Comparison of ENCODE assay signal across 21 mouse cellular contexts in genomic region chr5:146723452-146723851, GRCm38 (mm10).
DNase-seq lines count a peak whose midpoint lies in the region; ATAC-seq and TF ChIP-seq lines count a peak whose summit lies in the region.
"Had no signal": no experiment of that assay in that cellular context is flagged by ENCODE, and none has a peak within 500 bp of the region (broad histone marks: within the 10 kb centered on the region; RNA-seq: fewer than 3 reads in every experiment).

No protein-coding gene starts in this region.

- H3K79me2 ChIP-seq in CH12.LX (replicated peaks; ENCODE audit: control insufficient read depth, extremely low read depth, insufficient read depth, poor library complexity, severe bottlenecking) = no peaks in the 10 kb centered on the region

- WGBS in liver, postnatal 0 days (ENCODE audit: insufficient replicate concordance) = 86% methylated on average over 5 of the region's 5 CpGs
- 91% methylated on average over 5 of the region's 5 CpGs for WGBS in liver, embryonic 11.5 days

- dilution Hi-C loops in CH12.LX (cut with MboI; ENCODE audit: extremely low pct_ligation_motif_present, extremely low pct_unique_long_range_greater_than_20kb, low sequenced_read_pairs) = no loop called here

- no peaks in the 10 kb centered on the region for H3K4me1 ChIP-seq in liver, postnatal 0 days (ENCODE audit: insufficient read depth)
- no peaks in the 10 kb centered on the region for H3K4me1 ChIP-seq in liver, embryonic 11.5 days (replicated peaks; ENCODE audit: control insufficient read depth, insufficient read depth, low read length)
- H3K4me1 ChIP-seq in CH12.LX (ENCODE audit: control insufficient read depth in 1 of 2, insufficient read depth in 2 of 2) = no peaks in the 10 kb centered on the region
- H3K4me1 ChIP-seq: liver, embryonic 15.5 days; midbrain, embryonic 10.5 days had no signal

- peak; percentile 1; the same call in 1 of the 2 replicates for TF ChIP-seq RAD21 in CH12.LX (IDR thresholded peaks at IDR 0.05; ENCODE audit: low read depth, low read length)

- no peak overlapping the region for H3K9ac ChIP-seq in liver, postnatal 0 days (replicated peaks)
- no peak overlapping the region for H3K9ac ChIP-seq in liver, embryonic 11.5 days (ENCODE audit: low read depth, low read length)
- H3K9ac ChIP-seq in CH12.LX (ENCODE audit: insufficient read depth, low read depth) = no peak overlapping the region
- H3K9ac ChIP-seq: hindbrain, embryonic 15.5 days; liver, embryonic 15.5 days; neural tube, embryonic 13.5 days had no signal

- intact Hi-C loops in gastrocnemius, adult 2 months (cut with DNase I) = no loop called here
- intact Hi-C loops in gastrocnemius, postnatal 14 days (cut with DNase I; ENCODE audit: low total_unique reads) = no loop called here
- intact Hi-C loops in heart, postnatal 14 days (cut with DNase I) = no loop called here

- ATAC-seq in liver, postnatal 0 days = no peak
- no peak for ATAC-seq in liver, embryonic 11.5 days (replicated peaks; ENCODE audit: low FRiP score)

- H3K4me2 ChIP-seq in liver, postnatal 0 days (ENCODE audit: low read depth, low read length) = no peak overlapping the region
- H3K4me2 ChIP-seq in liver, embryonic 11.5 days = no peak overlapping the region
- no peak overlapping the region for H3K4me2 ChIP-seq in CH12.LX (ENCODE audit: insufficient read depth, low read depth, poor library complexity, severe bottlenecking)
- H3K4me2 ChIP-seq: hindbrain, embryonic 15.5 days; liver, embryonic 15.5 days; neural tube, embryonic 13.5 days had no signal

- no peaks in the 10 kb centered on the region for H3K27me3 ChIP-seq in liver, postnatal 0 days (ENCODE audit: insufficient read depth, low read length)
- no peaks in the 10 kb centered on the region for H3K27me3 ChIP-seq in liver, embryonic 11.5 days (replicated peaks; ENCODE audit: control insufficient read depth, insufficient read depth, low read length)
- no peaks in the 10 kb centered on the region for H3K27me3 ChIP-seq in CH12.LX (replicated peaks)
- H3K27me3 ChIP-seq: hindbrain, embryonic 15.5 days; liver, embryonic 15.5 days; neural tube, embryonic 13.5 days had no signal

- peak; percentile 10; the same call in 1 of the 2 replicates for TF ChIP-seq CTCF in gastrocnemius, adult 2 months (IDR thresholded peaks at IDR 0.05)
- peak; percentile 53 for TF ChIP-seq CTCF in liver, postnatal 0 days (IDR thresholded peaks at IDR 0.05; ENCODE audit: low read depth)
- peak; percentile 14 to 34; a peak in 2 of 4 replicates for TF ChIP-seq CTCF in CH12.LX (conservative IDR thresholded peaks at IDR 0.05 in 1 of 2, IDR thresholded peaks at IDR 0.05 in 1 of 2; ENCODE audit: low read depth in 2 of 2, low read length in 2 of 2)

- no peak for TF ChIP-seq EP300 in liver, postnatal 0 days (IDR thresholded peaks at IDR 0.05; ENCODE audit: low read depth)
- no peak for TF ChIP-seq EP300 in CH12.LX (IDR thresholded peaks at IDR 0.05; ENCODE audit: low read length)

- in situ Hi-C loops in CH12.LX (cut with MboI; ENCODE audit: low pct_ligation_motif_present, low pct_unique_long_range_greater_than_20kb, low sequenced_read_pairs) = no loop called here

- H3K9me3 ChIP-seq in liver, postnatal 0 days (ENCODE audit: low read length) = no peaks in the 10 kb centered on the region
- H3K9me3 ChIP-seq in liver, embryonic 11.5 days (ENCODE audit: control insufficient read depth, low read length) = no peaks in the 10 kb centered on the region
- H3K9me3 ChIP-seq in CH12.LX (replicated peaks; ENCODE audit: low read length) = peaks cover 6% of the 10 kb centered on the region
- H3K9me3 ChIP-seq: heart, embryonic 10.5 days; hindbrain, embryonic 15.5 days; liver, embryonic 15.5 days; neural tube, embryonic 13.5 days had no signal

- no peak for TF ChIP-seq POLR2A in CH12.LX (IDR thresholded peaks at IDR 0.05; ENCODE audit: low read depth, low read length)

- H3K36me3 ChIP-seq in liver, postnatal 0 days (replicated peaks; ENCODE audit: insufficient read depth, low read length) = no peaks in the 10 kb centered on the region
- no peaks in the 10 kb centered on the region for H3K36me3 ChIP-seq in liver, embryonic 11.5 days (ENCODE audit: control insufficient read depth, insufficient read depth, low read length)
- no peaks in the 10 kb centered on the region for H3K36me3 ChIP-seq in CH12.LX (replicated peaks in 1 of 2; ENCODE audit: control insufficient read depth in 1 of 2, insufficient read depth in 1 of 2, low read length in 1 of 2)
- H3K36me3 ChIP-seq: hindbrain, embryonic 15.5 days; liver, embryonic 15.5 days; midbrain, embryonic 10.5 days had no signal

- H3K27ac ChIP-seq in gastrocnemius, adult 2 months = no peak overlapping the region
- H3K27ac ChIP-seq in liver, postnatal 0 days (ENCODE audit: low read depth) = no peak overlapping the region
- no peak overlapping the region for H3K27ac ChIP-seq in liver, embryonic 11.5 days (ENCODE audit: low read depth, low read length)
- H3K27ac ChIP-seq in CH12.LX (ENCODE audit: insufficient read depth, low read depth) = no peak overlapping the region
- H3K27ac ChIP-seq: heart, embryonic 10.5 days; hindbrain, embryonic 15.5 days; liver, embryonic 15.5 days; midbrain, embryonic 10.5 days; neural tube, embryonic 13.5 days had no signal

- DNase-seq in gastrocnemius, adult 2 months = no peak
- no peak for DNase-seq in gastrocnemius, postnatal 14 days
- DNase-seq in liver, postnatal 0 days = no peak
- DNase-seq in liver, embryonic 11.5 days (ENCODE audit: low spot score) = no peak
- no peak for DNase-seq in CH12.LX (ENCODE audit: extremely low read depth)
- DNase-seq in induced T-regulatory cell, adult 2 months (ENCODE audit: low read depth) = peak; percentile 12
- DNase-seq in urinary bladder, adult 18-20 months (ENCODE audit: low spot score in 2 of 2) = no peak
- no peak for DNase-seq in heart, postnatal 14 days
- DNase-seq: adrenal gland, postnatal 36 days; cerebellum, postnatal 10 days; gastrocnemius, postnatal 25 days; heart, postnatal 10 days; kidney, adult 18-20 months; kidney, postnatal 4 days; layer of hippocampus, postnatal 36 days; lung, postnatal 4 days had no signal

- no peak overlapping the region for H3K4me3 ChIP-seq in gastrocnemius, adult 2 months
- H3K4me3 ChIP-seq in liver, postnatal 0 days (ENCODE audit: low read depth, low read length) = no peak overlapping the region
- H3K4me3 ChIP-seq in liver, embryonic 11.5 days (ENCODE audit: low read depth, low read length) = no peak overlapping the region
- H3K4me3 ChIP-seq in CH12.LX (replicated peaks in 1 of 3; ENCODE audit: low read depth in 2 of 3, low read length in 2 of 3, poor library complexity in 1 of 3) = no peak overlapping the region
- H3K4me3 ChIP-seq: heart, embryonic 10.5 days; hindbrain, embryonic 15.5 days; liver, embryonic 15.5 days; midbrain, embryonic 10.5 days; neural tube, embryonic 13.5 days had no signal

TF ChIP-seq in CH12.LX, 34 proteins besides CTCF, POLR2A, EP300 and RAD21:
- no peak for TF ChIP-seq JUND (conservative IDR thresholded peaks at IDR 0.05; ENCODE audit: low read depth, low read length)
- no peak for TF ChIP-seq PAX5 (IDR thresholded peaks at IDR 0.05; ENCODE audit: low read length)
- TF ChIP-seq ELF1 (IDR thresholded peaks at IDR 0.05; ENCODE audit: low read depth, low read length) = no peak
- no peak for TF ChIP-seq MEF2A (IDR thresholded peaks at IDR 0.05; ENCODE audit: borderline replicate concordance, low read depth, low read length)
- TF ChIP-seq MAX (IDR thresholded peaks at IDR 0.05; ENCODE audit: low read length) = no peak
- no peak for TF ChIP-seq SIN3A (IDR thresholded peaks at IDR 0.05; ENCODE audit: low read length)
- TF ChIP-seq BHLHE40 (IDR thresholded peaks at IDR 0.05; ENCODE audit: low read depth, low read length) = no peak
- TF ChIP-seq MAFK (IDR thresholded peaks at IDR 0.05; ENCODE audit: insufficient replicate concordance, low read length) = no peak
- TF ChIP-seq TCF12 (IDR thresholded peaks at IDR 0.05; ENCODE audit: low read depth, low read length) = no peak
- no peak for TF ChIP-seq KAT2A (IDR thresholded peaks at IDR 0.05; ENCODE audit: insufficient replicate concordance, low read length)
- TF ChIP-seq ZMIZ1 (IDR thresholded peaks at IDR 0.05; ENCODE audit: low read depth, low read length) = no peak
- no peak for TF ChIP-seq GABPA (IDR thresholded peaks at IDR 0.05; ENCODE audit: insufficient replicate concordance, low read depth, low read length)
- TF ChIP-seq HCFC1 (IDR thresholded peaks at IDR 0.05; ENCODE audit: low read depth, low read length) = no peak
- TF ChIP-seq USF1 (IDR thresholded peaks at IDR 0.05; ENCODE audit: low read depth, low read length) = no peak
- no peak for TF ChIP-seq RCOR1 (conservative IDR thresholded peaks at IDR 0.05; ENCODE audit: low read depth, low read length)
- TF ChIP-seq SMC3 (IDR thresholded peaks at IDR 0.05; ENCODE audit: low read depth, low read length) = no peak
- TF ChIP-seq POLR2AphosphoS2 (IDR thresholded peaks at IDR 0.05; ENCODE audit: low read depth, low read length) = no peak
